ENCODE assay signal across 13 mouse cellular contexts in the genomic region with DNA sequence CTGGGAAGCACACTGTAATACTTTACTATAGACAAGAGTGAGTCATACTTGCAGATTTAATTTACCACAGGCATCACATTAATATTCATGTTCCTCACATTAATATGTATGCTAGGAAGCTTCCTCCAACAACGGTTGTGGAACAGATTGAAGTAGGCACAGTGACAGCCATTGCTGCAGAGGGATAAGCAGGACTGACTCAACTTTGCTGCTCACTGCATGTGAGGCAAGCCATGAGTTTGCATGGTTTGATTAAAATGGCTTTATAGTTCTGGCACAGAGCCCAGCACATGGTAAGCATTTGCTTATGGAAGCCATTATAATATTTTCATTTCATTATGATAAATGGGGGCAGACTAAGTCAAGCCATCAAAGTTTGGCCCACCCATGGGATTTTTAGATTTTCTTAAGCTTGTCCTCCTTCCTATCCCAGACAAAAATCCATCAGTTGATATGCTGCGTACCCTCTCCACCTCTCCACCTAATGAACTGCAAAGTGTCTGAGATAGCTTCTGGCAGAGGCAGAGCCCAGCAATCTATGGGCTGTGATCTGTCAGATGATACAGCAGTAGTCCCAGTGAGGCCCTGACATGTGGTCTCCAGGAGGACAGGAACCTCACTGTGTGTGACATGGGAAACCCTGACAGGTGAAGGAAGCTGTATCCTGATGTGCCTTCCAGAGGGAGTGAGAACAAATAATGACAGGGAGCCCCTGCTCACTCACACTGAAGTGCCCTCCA.
DNase-seq lines count a peak whose midpoint lies in the region; ATAC-seq and TF ChIP-seq lines count a peak whose summit lies in the region.
"Had no signal": no experiment of that assay in that cellular context is flagged by ENCODE, and none has a peak within 500 bp of the region (broad histone marks: within the 10 kb centered on the region; RNA-seq: fewer than 3 reads in every experiment).

No protein-coding gene starts in this region.

- no peak overlapping the region for H3K4me3 ChIP-seq in kidney, embryonic 15.5 days (replicated peaks)
- H3K4me3 ChIP-seq in forebrain, embryonic 16.5 days (replicated peaks; ENCODE audit: low read length) = no peak overlapping the region
- H3K4me3 ChIP-seq: heart, embryonic 15.5 days; stomach, embryonic 15.5 days had no signal

- H3K27me3 ChIP-seq in kidney, embryonic 15.5 days = no peaks in the 10 kb centered on the region
- H3K27me3 ChIP-seq in forebrain, embryonic 16.5 days (replicated peaks; ENCODE audit: control insufficient read depth, insufficient read depth, low read length) = no peaks in the 10 kb centered on the region
- H3K27me3 ChIP-seq: heart, embryonic 15.5 days; stomach, embryonic 15.5 days had no signal

- no peaks in the 10 kb centered on the region for H3K4me1 ChIP-seq in kidney, embryonic 15.5 days
- H3K4me1 ChIP-seq in forebrain, embryonic 16.5 days (replicated peaks; ENCODE audit: control insufficient read depth, insufficient read depth, low read length) = peaks cover 5% of the 10 kb centered on the region; the same call in 1 of the 2 replicates
- H3K4me1 ChIP-seq: heart, embryonic 15.5 days; stomach, embryonic 15.5 days had no signal

- DNase-seq in kidney, postnatal 10 days = no peak
- peak; percentile 87 for DNase-seq in brain, embryonic 14.5 days (ENCODE audit: low read depth)
- peak; percentile 31 to 39 for DNase-seq in layer of hippocampus, postnatal 36 days
- DNase-seq in gastrocnemius, adult 18-20 months (ENCODE audit: low spot score) = no peak
- DNase-seq in spleen, adult 12 weeks (ENCODE audit: low spot score) = no peak
- no peak for DNase-seq in heart, adult 9 months (ENCODE audit: low spot score in 2 of 2)
- DNase-seq: gastrocnemius, postnatal 10 days; kidney, adult 18-20 months had no signal

- no peak overlapping the region for H3K27ac ChIP-seq in kidney, embryonic 15.5 days
- 0 out of 2 replicates have a peak overlapping the region, but pooled peaks have one; percentile 0 for H3K27ac ChIP-seq in forebrain, embryonic 16.5 days (ENCODE audit: low read length)
- H3K27ac ChIP-seq: heart, embryonic 15.5 days; stomach, embryonic 15.5 days had no signal

- no peak for TF ChIP-seq CTCF in brain, embryonic 14.5 days (IDR thresholded peaks at IDR 0.05; ENCODE audit: borderline replicate concordance, extremely low read depth, insufficient read depth, insufficient read length)

- no peak for TF ChIP-seq POLR2A in brain, embryonic 14.5 days (IDR thresholded peaks at IDR 0.05; ENCODE audit: borderline replicate concordance, extremely low read depth, insufficient read depth, insufficient read length, poor library complexity, severe bottlenecking)

- no peak overlapping the region for H3K4me2 ChIP-seq in kidney, embryonic 15.5 days
- no peak overlapping the region for H3K4me2 ChIP-seq in forebrain, embryonic 16.5 days (ENCODE audit: low read length)
- H3K4me2 ChIP-seq: heart, embryonic 15.5 days; stomach, embryonic 15.5 days had no signal

- no peaks in the 10 kb centered on the region for H3K36me3 ChIP-seq in kidney, embryonic 15.5 days
- no peaks in the 10 kb centered on the region for H3K36me3 ChIP-seq in forebrain, embryonic 16.5 days (ENCODE audit: control insufficient read depth, insufficient read depth)
- H3K36me3 ChIP-seq: heart, embryonic 15.5 days; stomach, embryonic 15.5 days had no signal

- H3K9ac ChIP-seq in kidney, embryonic 15.5 days = no peak overlapping the region
- H3K9ac ChIP-seq in forebrain, embryonic 16.5 days (replicated peaks; ENCODE audit: low read depth, low read length) = no peak overlapping the region
- H3K9ac ChIP-seq: heart, embryonic 15.5 days; stomach, embryonic 15.5 days had no signal

- no peaks in the 10 kb centered on the region for H3K9me3 ChIP-seq in kidney, embryonic 15.5 days (replicated peaks)
- H3K9me3 ChIP-seq in forebrain, embryonic 16.5 days (ENCODE audit: control insufficient read depth, low read length) = no peaks in the 10 kb centered on the region
- H3K9me3 ChIP-seq: heart, embryonic 15.5 days; stomach, embryonic 15.5 days had no signal

- 70% methylated on average over 2 of the region's 2 CpGs for WGBS in kidney, embryonic 15.5 days
- 41% methylated on average over 2 of the region's 2 CpGs for WGBS in forebrain, embryonic 16.5 days

- 0 out of 2 replicates have a peak, but pooled peaks have one; percentile 22 for ATAC-seq in kidney, embryonic 15.5 days (replicated peaks; ENCODE audit: low FRiP score)
- peak; percentile 98 for ATAC-seq in forebrain, embryonic 16.5 days
- ATAC-seq: CD4-positive, CD25-positive, alpha-beta regulatory T cell, adult 4 months had no signal

Comparison
In these comparisons a context has a peak if more than half of its experiments do, and no peak if none do; other contexts are left out.
1. DNase-seq: peak in brain, embryonic 14.5 days (single experiment) and layer of hippocampus, postnatal 36 days (2 of 2); none in kidney, postnatal 10 days (single experiment), gastrocnemius, adult 18-20 months (single experiment), spleen, adult 12 weeks (single experiment) and heart, adult 9 months (0 of 2).